Mouse (Mus musculus) heart, adult 2 months (tissue): ENCODE data around the gene Atf7ip2. TPM values are rescaled to one million over a fixed set of nuclear protein-coding genes. Genes with fewer than 3 reads are reported as not detected.
A peak's percentile ranks its signal among the peaks of the same experiment; 100 is the strongest.
"Not testable (repeated sequence)": the region's sequence is repeated elsewhere in the genome, so short reads cannot be mapped to it uniquely, and the experiment has no call there.

Experiments
- DNase-seq, 2 experiments: peaks; one replicate each; pipeline ENCODE4 v3.0.0; 2021
- H3K27ac ChIP-seq: fragments of 200-600 bp; 2 replicates; pipeline ENCODE4 v1.8.1; 2022
- H3K27me3 ChIP-seq: fragments of 200-500 bp; 2 replicates; pipeline ENCODE4 v1.6.1; 2012; ENCODE audit warnings: mild to moderate bottlenecking, low read length, inconsistent platforms, mixed read lengths; ENCODE audit not compliant: control insufficient read depth, insufficient read depth
- H3K36me3 ChIP-seq: fragments of 200-500 bp; 2 replicates; pipeline ENCODE4 v1.6.1; 2012; ENCODE audit warnings: low read length, inconsistent platforms; ENCODE audit not compliant: control insufficient read depth, insufficient read depth
- H3K4me1 ChIP-seq: fragments of 200-500 bp; 2 replicates; pipeline ENCODE4 v1.6.1; 2011; ENCODE audit warnings: low read length; ENCODE audit not compliant: control insufficient read depth, insufficient read depth
- H3K4me3 ChIP-seq: fragments of 200-600 bp; 2 replicates; pipeline ENCODE4 v1.8.1; 2022
- H3K79me2 ChIP-seq: fragments of 200-500 bp; replicated peaks from 2 replicates; pipeline ENCODE4 v1.6.1; 2012; ENCODE audit warnings: mild to moderate bottlenecking, inconsistent platforms, low read length, moderate library complexity, mixed read lengths; ENCODE audit not compliant: control insufficient read depth, insufficient read depth
- H3K9ac ChIP-seq: fragments of 200-500 bp; 2 replicates; pipeline ENCODE4 v1.6.1; 2012; ENCODE audit warnings: low read depth, mild to moderate bottlenecking, control low read depth, inconsistent platforms, low read length, mixed read lengths
- CTCF ChIP-seq: fragments of 200-600 bp; IDR thresholded peaks from 2 replicates; pipeline ENCODE4 v1.8.1; 2022; ENCODE audit warnings: antibody characterized with exemption, mild to moderate bottlenecking, moderate library complexity
- EP300 ChIP-seq: fragments of 200-500 bp; IDR thresholded peaks from 2 replicates; pipeline ENCODE4 v1.6.1; 2011; ENCODE audit warnings: low read depth, low read length, control low read depth; ENCODE audit not compliant: insufficient read depth
- POLR2A ChIP-seq: fragments of 200-500 bp; IDR thresholded peaks from 2 replicates; pipeline ENCODE4 v1.6.1; 2011; ENCODE audit warnings: mild to moderate bottlenecking, low read depth, low read length, control low read depth; ENCODE audit not compliant: insufficient read depth
- WGBS: fragments of 180-500 bp; shearing (Covaris S2); methylation state at CpG from one replicate; pipeline ENCODE4 v1.1.7; 2018; 5-methylcytosine and 5-hydroxymethylcytosine counted together
- intact Hi-C: fragments of 180-260 bp; cut with DNase I; formaldehyde crosslinking; loops from one replicate; pipeline ENCODE4 v1.15.1; 2025
- polyA plus RNA-seq: library from polyadenylated mRNA; depleted of rRNA; stranded (reverse); fragments of >200 nt; gene quantifications from 2 replicates; pipeline ENCODE4 v1.2.3, GENCODE M21; 2012
- total RNA-seq, 2 experiments: library from RNA; stranded (reverse); gene quantifications; 2 replicates each; pipeline ENCODE4 v1.2.3; 2021

The Atf7ip2 gene
- total and polyA plus RNA-seq, 3 experiments = not detected

DNA sequence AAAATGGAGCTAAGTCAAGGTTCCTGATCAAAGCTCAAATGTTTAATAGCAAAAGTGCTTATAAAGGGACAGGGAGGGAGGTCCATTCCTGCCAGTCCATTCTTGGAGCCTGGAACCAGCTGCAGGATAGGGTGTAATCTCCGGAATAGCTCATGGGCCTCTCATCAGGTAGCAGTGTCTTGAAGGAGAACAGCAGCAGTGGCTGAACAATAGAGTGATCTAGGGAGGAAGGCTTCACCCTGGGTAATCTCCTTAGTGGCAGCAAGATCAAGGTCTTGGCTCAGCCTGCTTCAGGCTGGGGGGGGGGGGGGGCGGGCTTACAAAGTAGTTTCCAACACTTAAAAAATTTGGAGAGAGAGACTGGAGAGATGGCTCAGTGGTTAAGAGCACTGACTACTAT is 34.8 kb downstream of the Atf7ip2 start:
- Histone ChIP-seq H3K27ac (no peak overlapping the region), H3K27me3 (no peaks in the 10 kb centered on the region), H3K4me3 (no peak overlapping the region), H3K9ac (no peak overlapping the region), H3K79me2 (no peaks in the 10 kb centered on the region), H3K36me3 (no peaks in the 10 kb centered on the region), H3K4me1 (no peaks in the 10 kb centered on the region)
- DNase-seq = no peak
- intact Hi-C loops = no loop called here
- 44% methylated on average over 2 of the region's 2 CpGs for WGBS
- TF ChIP-seq CTCF (no peak), POLR2A (no peak), EP300 (no peak)

DNA sequence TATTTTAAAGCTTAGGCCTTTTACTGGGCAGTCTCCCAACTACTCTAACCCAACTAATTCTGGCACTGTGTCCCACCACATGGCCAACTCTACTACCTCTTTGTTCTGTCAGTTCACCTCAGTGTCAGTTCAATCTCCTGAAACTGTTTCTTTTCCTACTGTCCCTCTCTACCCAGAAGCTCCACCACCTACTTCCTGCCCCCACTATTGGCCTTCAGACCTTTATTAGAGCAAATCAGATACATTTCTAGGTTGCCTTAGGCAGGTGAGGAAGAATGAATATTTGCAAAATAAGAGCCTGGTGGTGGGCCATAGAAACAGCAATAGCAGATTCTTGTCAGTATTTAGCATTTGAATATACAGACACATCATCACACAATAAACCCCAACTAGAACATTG is 44.1 kb downstream of the Atf7ip2 start:
- no peaks in the 10 kb centered on the region for H3K36me3 ChIP-seq
- H3K9ac ChIP-seq = no peak overlapping the region
- DNase-seq = no peak
- no peaks in the 10 kb centered on the region for H3K27me3 ChIP-seq
- intact Hi-C loops = no loop called here
- TF ChIP-seq EP300 = no peak
- TF ChIP-seq POLR2A = no peak
- no peak for TF ChIP-seq CTCF
- no peak overlapping the region for H3K27ac ChIP-seq
- H3K79me2 ChIP-seq = no peaks in the 10 kb centered on the region
- no peak overlapping the region for H3K4me3 ChIP-seq
- no peaks in the 10 kb centered on the region for H3K4me1 ChIP-seq

DNA sequence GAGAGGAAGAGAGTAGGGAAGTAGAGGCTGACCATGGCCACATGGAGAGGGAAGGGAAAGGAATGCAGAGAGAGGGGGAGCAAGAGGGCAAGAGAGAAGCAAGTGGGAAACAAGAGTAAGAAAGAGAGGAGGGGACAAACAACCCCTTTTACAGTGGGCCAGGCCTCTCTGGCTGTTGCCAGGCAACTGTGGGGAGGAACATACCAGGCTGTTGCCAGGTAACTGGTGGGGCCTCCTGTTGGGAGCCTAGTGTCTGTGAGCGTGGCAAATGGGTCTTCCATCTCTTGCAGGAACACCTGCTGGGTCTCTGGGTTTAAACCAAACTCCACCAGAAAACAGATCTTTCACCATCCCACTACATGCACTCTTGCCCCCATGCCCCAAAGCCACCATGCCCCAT is 61.5 kb downstream of the Atf7ip2 start:
- no peak overlapping the region for H3K27ac ChIP-seq
- no peak for DNase-seq
- H3K79me2 ChIP-seq = no peaks in the 10 kb centered on the region
- H3K36me3 ChIP-seq = no peaks in the 10 kb centered on the region
- intact Hi-C loops = no loop called here
- no peaks in the 10 kb centered on the region for H3K27me3 ChIP-seq
- H3K4me3 ChIP-seq = no peak overlapping the region
- 50% methylated on average over 1 of the region's 1 CpGs for WGBS
- H3K4me1 ChIP-seq = no peaks in the 10 kb centered on the region
- H3K9ac ChIP-seq = no peak overlapping the region
- TF ChIP-seq EP300 = no peak
- TF ChIP-seq POLR2A = no peak
- TF ChIP-seq CTCF = no peak

DNA sequence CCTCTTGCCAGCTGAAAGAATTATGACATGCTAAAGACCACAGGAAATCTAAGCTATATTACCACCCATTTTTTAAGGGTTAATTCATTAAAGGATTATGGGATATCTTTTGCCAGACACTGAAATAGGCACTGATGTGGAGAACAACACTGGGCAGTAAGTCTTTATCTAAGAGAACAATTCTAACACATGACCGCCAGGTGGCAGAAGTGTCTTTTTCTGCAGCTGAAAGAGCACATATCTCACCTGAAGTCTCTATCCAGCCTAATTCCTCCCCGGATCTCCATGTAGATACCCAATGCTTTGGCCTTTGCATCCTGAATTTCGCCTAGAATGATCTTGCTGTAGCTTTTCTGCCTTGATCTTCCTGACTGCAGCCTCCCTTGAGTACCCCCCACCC is 79.7 kb downstream of the Atf7ip2 start:
- peak; percentile 85 for TF ChIP-seq CTCF
- no peak for TF ChIP-seq EP300
- H3K27ac ChIP-seq = no peak overlapping the region
- H3K9ac ChIP-seq = no peak overlapping the region
- H3K36me3 ChIP-seq = no peaks in the 10 kb centered on the region
- DNase-seq = peak in 1 of 2 experiments; percentile 51
- H3K79me2 ChIP-seq = no peaks in the 10 kb centered on the region
- intact Hi-C loops = loop anchor here (2.0 kb wide), 1 partner anchor 249 kb away; no protein-coding TSS in a partner anchor
- H3K27me3 ChIP-seq = no peaks in the 10 kb centered on the region
- WGBS = 8% methylated on average over 3 of the region's 3 CpGs
- H3K4me1 ChIP-seq = no peaks in the 10 kb centered on the region
- H3K4me3 ChIP-seq = no peak overlapping the region

DNA sequence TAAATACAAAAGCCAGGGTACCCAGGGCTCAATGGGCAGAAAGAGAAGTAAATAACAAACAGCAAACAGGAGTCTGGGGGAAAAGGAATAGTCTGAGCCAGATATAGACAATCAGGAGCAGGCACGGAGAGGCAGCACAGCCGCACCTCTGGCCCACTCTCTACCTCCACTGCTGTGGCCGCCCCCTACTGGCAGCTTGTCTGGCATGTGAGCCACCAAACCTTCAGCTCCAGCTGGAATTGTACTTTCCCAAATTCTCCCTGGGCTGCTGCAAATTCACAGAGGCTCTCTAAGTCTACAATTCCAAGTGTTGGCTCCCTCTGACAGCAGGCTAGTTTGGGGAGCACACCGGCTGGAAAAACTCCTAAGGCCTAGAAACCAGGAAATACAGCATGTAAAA is 82.0 kb downstream of the Atf7ip2 start:
- H3K4me3 ChIP-seq = no peak overlapping the region
- H3K9ac ChIP-seq = no peak overlapping the region
- H3K4me1 ChIP-seq = no peaks in the 10 kb centered on the region
- no peaks in the 10 kb centered on the region; the same call in 1 of the 2 replicates for H3K27me3 ChIP-seq
- H3K79me2 ChIP-seq = no peaks in the 10 kb centered on the region
- H3K36me3 ChIP-seq = no peaks in the 10 kb centered on the region
- TF ChIP-seq EP300 (no peak), POLR2A (no peak), CTCF (peak; percentile 49)
- H3K27ac ChIP-seq = no peak overlapping the region
- no peak for DNase-seq
- 64% methylated on average over 4 of the region's 4 CpGs for WGBS
- intact Hi-C loops = no loop called here

DNA sequence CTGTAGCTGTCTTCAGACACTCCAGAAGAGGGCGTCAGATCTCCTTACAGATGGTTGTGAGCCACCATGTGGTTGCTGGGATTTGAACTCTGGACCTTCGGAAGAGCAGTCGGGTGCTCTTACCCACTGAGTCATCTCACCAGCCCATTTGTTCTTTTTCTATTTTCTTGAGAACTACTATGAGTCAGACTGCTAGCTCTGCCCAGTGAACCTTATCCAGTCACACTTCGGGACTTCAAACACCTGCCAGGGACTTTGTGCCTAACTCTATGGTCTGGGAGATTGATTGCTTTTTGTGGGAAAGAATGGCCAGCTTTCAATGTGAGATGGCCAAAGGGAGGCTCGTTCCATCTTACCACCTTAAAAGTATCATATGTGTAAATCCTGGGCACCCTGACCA is 84.3 kb downstream of the Atf7ip2 start:
- H3K27me3 ChIP-seq, H3K79me2 ChIP-seq, DNase-seq, H3K4me1 ChIP-seq, H3K36me3 ChIP-seq, H3K4me3 ChIP-seq, H3K9ac ChIP-seq, intact Hi-C loops, H3K27ac ChIP-seq: not testable (repeated sequence)
- 82% methylated on average over 5 of the region's 5 CpGs for WGBS
